Mouse (Mus musculus): ENCODE data around the gene Srprb.

GRCm38 (mm10) chr9:103146703-103147102, 55.2 kb downstream of the Srprb start:
- TF ChIP-seq POLR2A (IDR thresholded peaks at IDR 0.05; ENCODE audit: insufficient read depth, low read depth, low read length) (no peak), CTCF (IDR thresholded peaks at IDR 0.05; ENCODE audit: insufficient read depth, low read depth, low read length) (no peak)
